Mouse (Mus musculus) midbrain, embryonic 10.5 days (tissue): ENCODE data around the gene St14. TPM values are rescaled to one million over a fixed set of nuclear protein-coding genes. Genes with fewer than 3 reads are reported as not detected.

Experiments used
- DNase-seq: peaks from one replicate; pipeline ENCODE4 v3.0.0-alpha.2; 2017; ENCODE audit warnings: low spot score
- H3K27ac ChIP-seq: fragments of 300-500 bp; sonication (generic); replicated peaks from 2 replicates; pipeline ENCODE4 v1.5.1; 2016; ENCODE audit warnings: mild to moderate bottlenecking
- H3K27me3 ChIP-seq: fragments of 300-500 bp; sonication (generic); 2 replicates; pipeline ENCODE4 v1.6.1; 2016; ENCODE audit warnings: low read depth, mild to moderate bottlenecking; ENCODE audit not compliant: poor library complexity, severe bottlenecking
- H3K36me3 ChIP-seq: fragments of 300-500 bp; sonication (generic); 2 replicates; pipeline ENCODE4 v1.6.1; 2016; ENCODE audit warnings: mild to moderate bottlenecking, moderate library complexity
- H3K4me1 ChIP-seq: fragments of 300-500 bp; sonication (generic); 2 replicates; pipeline ENCODE4 v1.6.1; 2016
- H3K4me3 ChIP-seq: fragments of 300-500 bp; sonication (generic); 2 replicates; pipeline ENCODE4 v1.5.1; 2016; ENCODE audit warnings: mild to moderate bottlenecking, moderate library complexity
- H3K9me3 ChIP-seq: fragments of 300-500 bp; sonication (generic); replicated peaks from 2 replicates; pipeline ENCODE4 v1.6.1; 2016; ENCODE audit warnings: mild to moderate bottlenecking
- WGBS: fragments of 180-500 bp; shearing (Covaris S2); methylation state at CpG from one replicate; pipeline ENCODE4 v1.1.7; 2016; 5-methylcytosine and 5-hydroxymethylcytosine counted together
- polyA plus RNA-seq: library from polyadenylated mRNA; unstranded; fragments of >200 nt; fragmentation: Nextera tagmentation; extraction: Ambion mirVana; gene quantifications from 2 replicates; pipeline ENCODE4 v1.2.1, GENCODE M21; 2016

The St14 gene
- polyA plus RNA-seq, 1 experiment from 2014 or later = 2.7 TPM

- 81% methylated on average over 5 of the region's 5 CpGs for WGBS
- H3K9me3 ChIP-seq = no peaks in the 10 kb centered on the region
- peaks cover 25% of the 10 kb centered on the region; the same call in 1 of the 2 replicates for H3K4me1 ChIP-seq
- DNase-seq = no peak
- no peak overlapping the region for H3K27ac ChIP-seq
- no peaks in the 10 kb centered on the region for H3K36me3 ChIP-seq
- no peaks in the 10 kb centered on the region for H3K27me3 ChIP-seq
- no peak overlapping the region for H3K4me3 ChIP-seq
Observed at GRCm38 (mm10) chr9:31119405-31119804, 12.2 kb downstream of the St14 start.

GRCm38 (mm10) chr9:31118520-31119298 lies 12.9 kb downstream of the St14 start:
- Histone ChIP-seq H3K4me3 (no peak overlapping the region), H3K9me3 (no peaks in the 10 kb centered on the region), H3K27ac (no peak overlapping the region), H3K27me3 (no peaks in the 10 kb centered on the region), H3K36me3 (no peaks in the 10 kb centered on the region), H3K4me1 (peaks cover 25% of the 10 kb centered on the region; the same call in 1 of the 2 replicates)
- 41% methylated on average over 11 of the region's 11 CpGs for WGBS
- peak; percentile 40 for DNase-seq

GRCm38 (mm10) chr9:31117488-31117887 lies 14.2 kb downstream of the St14 start:
- Histone ChIP-seq H3K36me3 (no peaks in the 10 kb centered on the region), H3K27me3 (no peaks in the 10 kb centered on the region), H3K27ac (no peak overlapping the region), H3K4me3 (no peak overlapping the region), H3K4me1 (peaks cover 23% of the 10 kb centered on the region; the same call in 1 of the 2 replicates), H3K9me3 (no peaks in the 10 kb centered on the region)
- 89% methylated on average over 6 of the region's 6 CpGs for WGBS
- DNase-seq = no peak

GRCm38 (mm10) chr9:31117088-31117487 lies 14.6 kb downstream of the St14 start:
- Histone ChIP-seq H3K27ac (no peak overlapping the region), H3K27me3 (no peaks in the 10 kb centered on the region), H3K4me3 (no peak overlapping the region), H3K9me3 (no peaks in the 10 kb centered on the region), H3K36me3 (no peaks in the 10 kb centered on the region), H3K4me1 (peaks cover 20% of the 10 kb centered on the region; the same call in 1 of the 2 replicates)
- WGBS = 92% methylated on average over 11 of the region's 11 CpGs
- no peak for DNase-seq

GRCm38 (mm10) chr9:31115586-31115985 lies 16.1 kb downstream of the St14 start:
- H3K4me1 ChIP-seq = peaks cover 20% of the 10 kb centered on the region; the same call in 1 of the 2 replicates
- DNase-seq = no peak

GRCm38 (mm10) chr9:31108464-31108863 lies 23.2 kb downstream of the St14 start:
- Histone ChIP-seq H3K27me3 (no peaks in the 10 kb centered on the region), H3K4me3 (no peak overlapping the region), H3K27ac (no peak overlapping the region), H3K4me1 (no peaks in the 10 kb centered on the region), H3K36me3 (no peaks in the 10 kb centered on the region), H3K9me3 (no peaks in the 10 kb centered on the region)
- no peak for DNase-seq
- 89% methylated on average over 8 of the region's 8 CpGs for WGBS

More at GRCm38 (mm10) chr9:31115586-31115985, 16.1 kb downstream of the St14 start:
- H3K9me3 ChIP-seq = no peaks in the 10 kb centered on the region
- no peaks in the 10 kb centered on the region for H3K36me3 ChIP-seq
- H3K4me3 ChIP-seq = no peak overlapping the region
- H3K27me3 ChIP-seq = no peaks in the 10 kb centered on the region
- no peak overlapping the region for H3K27ac ChIP-seq

- no peaks in the 10 kb centered on the region for H3K36me3 ChIP-seq
- 0 out of 2 replicates have a peak, but pooled peaks cover 5% of the 10 kb centered on the region for H3K4me1 ChIP-seq
- WGBS = 76% methylated on average over 6 of the region's 6 CpGs
- no peaks in the 10 kb centered on the region for H3K9me3 ChIP-seq
- no peak overlapping the region for H3K4me3 ChIP-seq
- H3K27ac ChIP-seq = no peak overlapping the region
- no peak for DNase-seq
- H3K27me3 ChIP-seq = no peaks in the 10 kb centered on the region
Observed at GRCm38 (mm10) chr9:31098118-31098517, 33.5 kb downstream of the St14 start.

- Histone ChIP-seq H3K27me3 (no peaks in the 10 kb centered on the region), H3K4me1 (0 out of 2 replicates have a peak, but pooled peaks cover 5% of the 10 kb centered on the region), H3K36me3 (no peaks in the 10 kb centered on the region), H3K27ac (no peak overlapping the region; the same call in 1 of the 2 replicates), H3K9me3 (no peaks in the 10 kb centered on the region), H3K4me3 (no peak overlapping the region)
- DNase-seq = no peak
- 82% methylated on average over 20 of the region's 20 CpGs for WGBS
Observed at GRCm38 (mm10) chr9:31097088-31098082, 34.3 kb downstream of the St14 start.

- Histone ChIP-seq H3K27ac (no peak overlapping the region), H3K4me1 (0 out of 2 replicates have a peak, but pooled peaks cover 5% of the 10 kb centered on the region), H3K27me3 (no peaks in the 10 kb centered on the region), H3K36me3 (no peaks in the 10 kb centered on the region), H3K9me3 (no peaks in the 10 kb centered on the region), H3K4me3 (no peak overlapping the region)
- 90% methylated on average over 10 of the region's 10 CpGs for WGBS
- DNase-seq = no peak
Observed at GRCm38 (mm10) chr9:31092833-31093195, 38.8 kb downstream of the St14 start.

- Histone ChIP-seq H3K9me3 (no peaks in the 10 kb centered on the region), H3K36me3 (no peaks in the 10 kb centered on the region), H3K4me3 (no peak overlapping the region), H3K27ac (no peak overlapping the region), H3K27me3 (peaks cover 4% of the 10 kb centered on the region; the same call in 1 of the 2 replicates), H3K4me1 (0 out of 2 replicates have a peak, but pooled peaks cover 3% of the 10 kb centered on the region)
- DNase-seq = no peak
- WGBS = 91% methylated on average over 18 of the region's 18 CpGs
Observed at GRCm38 (mm10) chr9:31092111-31092832, 39.4 kb downstream of the St14 start.

- H3K4me3 ChIP-seq = no peak overlapping the region
- no peaks in the 10 kb centered on the region for H3K9me3 ChIP-seq
- no peaks in the 10 kb centered on the region for H3K36me3 ChIP-seq
- WGBS = 93% methylated on average over 10 of the region's 10 CpGs
- no peak overlapping the region for H3K27ac ChIP-seq
- DNase-seq = no peak
- H3K4me1 ChIP-seq = no peaks in the 10 kb centered on the region
- peaks cover 4% of the 10 kb centered on the region; the same call in 1 of the 2 replicates for H3K27me3 ChIP-seq
Observed at GRCm38 (mm10) chr9:31091162-31091581, 40.5 kb downstream of the St14 start.
